Mouse (Mus musculus) bone marrow macrophage, adult 2 months (primary cell): ENCODE data around the gene Pea15a.

Experiments used
- CTCF ChIP-seq: IDR thresholded peaks from 2 replicates; pipeline ENCODE4 v1.5.1; 2012; ENCODE audit warnings: low read depth, mild to moderate bottlenecking, low read length, moderate library complexity
- POLR2A ChIP-seq: IDR thresholded peaks from 2 replicates; pipeline ENCODE4 v1.6.1; 2012; ENCODE audit warnings: mild to moderate bottlenecking, low read depth, low read length, borderline replicate concordance

DNA sequence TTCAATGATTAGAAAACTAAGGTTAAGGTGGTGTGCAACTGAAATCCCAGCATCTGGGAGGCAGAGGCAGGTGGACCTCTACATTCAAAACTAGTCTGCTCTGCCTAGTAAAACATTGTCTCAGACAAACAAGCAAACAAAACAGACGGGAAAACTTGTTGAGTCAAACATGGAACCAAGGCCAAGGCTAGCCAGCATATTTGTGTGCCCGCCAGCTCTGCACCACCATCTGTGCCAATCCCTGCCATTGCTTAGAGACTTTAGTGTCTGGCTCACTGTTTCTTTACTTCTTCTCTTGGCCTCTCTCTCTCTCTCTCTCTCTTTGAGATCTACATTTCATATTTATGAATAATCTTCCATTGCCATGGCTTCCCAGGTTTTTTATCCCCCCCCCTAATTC, 21.6 kb upstream of the Pea15a start:
- TF ChIP-seq POLR2A (no peak), CTCF (no peak)
